Comparison of ENCODE assay signal across 9 mouse cellular contexts in the genomic region with DNA sequence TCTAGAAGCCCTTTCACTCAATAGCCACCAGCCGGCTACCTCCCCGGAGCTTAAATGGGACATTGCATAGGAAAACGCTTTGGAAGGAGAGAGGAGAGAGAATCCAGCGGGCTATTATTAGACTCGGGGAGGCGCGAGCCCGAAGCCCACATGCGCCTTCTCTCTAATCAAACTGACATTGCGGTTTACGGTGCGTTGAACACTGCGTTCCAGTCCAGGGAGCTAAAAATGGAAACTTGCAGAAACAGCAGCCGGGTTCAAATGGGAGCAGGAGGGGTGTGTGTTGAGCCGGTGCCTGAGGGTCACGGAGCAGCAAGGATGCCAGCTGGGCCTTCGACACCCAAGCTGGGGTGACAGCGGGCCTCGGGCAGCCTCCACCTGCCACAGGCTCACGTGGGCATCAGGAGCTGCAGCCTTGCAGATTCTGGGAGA.
DNase-seq lines count a peak whose midpoint lies in the region; ATAC-seq and TF ChIP-seq lines count a peak whose summit lies in the region.
"Had no signal": no experiment of that assay in that cellular context is flagged by ENCODE, and none has a peak within 500 bp of the region (broad histone marks: within the 10 kb centered on the region; RNA-seq: fewer than 3 reads in every experiment).

No protein-coding gene starts in this region.

- no peak overlapping the region for H3K9ac ChIP-seq in midbrain, embryonic 12.5 days (replicated peaks)
- H3K9ac ChIP-seq: liver, embryonic 13.5 days had no signal

- H3K27ac ChIP-seq in midbrain, embryonic 12.5 days (replicated peaks), result peak overlapping the region; percentile 46; the same call in 1 of the 2 replicates
- no peak overlapping the region; the same call in 1 of the 2 replicates for H3K27ac ChIP-seq in midbrain, embryonic 10.5 days (replicated peaks)
- peak overlapping the region; percentile 40 for H3K27ac ChIP-seq in left cerebral cortex, adult 2 months
- H3K27ac ChIP-seq: liver, embryonic 13.5 days had no signal

- WGBS in midbrain, embryonic 12.5 days, result 54% methylated on average over 20 of the region's 20 CpGs
- WGBS in midbrain, embryonic 10.5 days, result 63% methylated on average over 20 of the region's 20 CpGs

- peaks cover 9% of the 10 kb centered on the region for H3K4me1 ChIP-seq in midbrain, embryonic 12.5 days
- peaks cover 6% of the 10 kb centered on the region for H3K4me1 ChIP-seq in midbrain, embryonic 10.5 days
- H3K4me1 ChIP-seq: liver, embryonic 13.5 days had no signal

- H3K4me2 ChIP-seq in midbrain, embryonic 12.5 days (replicated peaks), result peak overlapping the region; percentile 17; the same call in 1 of the 2 replicates
- H3K4me2 ChIP-seq: liver, embryonic 13.5 days had no signal

- H3K4me3 ChIP-seq in midbrain, embryonic 12.5 days, result no peak overlapping the region
- H3K4me3 ChIP-seq in midbrain, embryonic 10.5 days, result no peak overlapping the region
- H3K4me3 ChIP-seq in left cerebral cortex, adult 2 months, result peak overlapping the region; percentile 38
- H3K4me3 ChIP-seq: liver, embryonic 13.5 days had no signal

- intact Hi-C loops in left cerebral cortex, adult 2 months (cut with DNase I), result no loop called here

- no peaks in the 10 kb centered on the region; the same call in 1 of the 2 replicates for H3K9me3 ChIP-seq in midbrain, embryonic 12.5 days
- H3K9me3 ChIP-seq in midbrain, embryonic 10.5 days (replicated peaks), result no peaks in the 10 kb centered on the region

- ATAC-seq in midbrain, embryonic 12.5 days (ENCODE audit: low FRiP score, low read depth), result no peak
- ATAC-seq in granulocyte monocyte progenitor cell, adult 5-6 weeks (replicated peaks; ENCODE audit: poor library complexity, severe bottlenecking), result no peak

- no peaks in the 10 kb centered on the region for H3K36me3 ChIP-seq in midbrain, embryonic 12.5 days
- H3K36me3 ChIP-seq in midbrain, embryonic 10.5 days, result no peaks in the 10 kb centered on the region
- H3K36me3 ChIP-seq: liver, embryonic 13.5 days had no signal

- no peak for DNase-seq in midbrain, embryonic 10.5 days (ENCODE audit: low spot score)
- DNase-seq in frontal cortex, postnatal 25 days (ENCODE audit: low spot score in 2 of 2), result peak; percentile 9 to 32
- DNase-seq in heart, postnatal 4 days, result peak; percentile 77
- peak; percentile 31 to 47 for DNase-seq in left cerebral cortex, adult 2 months (ENCODE audit: extremely low spot score in 1 of 2, low spot score in 2 of 2)
- peak; percentile 42 for DNase-seq in right cerebral cortex, postnatal 25 days
- no peak for DNase-seq in thymus, adult 18-20 months
- DNase-seq: liver, embryonic 13.5 days had no signal

- no peak for TF ChIP-seq CTCF in left cerebral cortex, adult 2 months (IDR thresholded peaks at IDR 0.05)

- no peaks in the 10 kb centered on the region for H3K27me3 ChIP-seq in midbrain, embryonic 12.5 days
- no peaks in the 10 kb centered on the region for H3K27me3 ChIP-seq in midbrain, embryonic 10.5 days (ENCODE audit: low read depth, poor library complexity, severe bottlenecking)
- H3K27me3 ChIP-seq: liver, embryonic 13.5 days had no signal

Comparison
In these comparisons a context has a peak if more than half of its experiments do, and no peak if none do; other contexts are left out.
1. DNase-seq: peak in frontal cortex, postnatal 25 days (2 of 2), heart, postnatal 4 days (single experiment), left cerebral cortex, adult 2 months (2 of 2) and right cerebral cortex, postnatal 25 days (single experiment); none in midbrain, embryonic 10.5 days (single experiment) and thymus, adult 18-20 months (0 of 2).